Mouse (Mus musculus): ENCODE data around the gene Tmem129. TPM values are rescaled to one million over a fixed set of nuclear protein-coding genes. Genes with fewer than 3 reads are reported as not detected.
A peak's percentile ranks its signal among the peaks of the same experiment; 100 is the strongest.

Gene Tmem129
- polyA plus RNA-seq, 1 experiment = 47.4 TPM

DNA sequence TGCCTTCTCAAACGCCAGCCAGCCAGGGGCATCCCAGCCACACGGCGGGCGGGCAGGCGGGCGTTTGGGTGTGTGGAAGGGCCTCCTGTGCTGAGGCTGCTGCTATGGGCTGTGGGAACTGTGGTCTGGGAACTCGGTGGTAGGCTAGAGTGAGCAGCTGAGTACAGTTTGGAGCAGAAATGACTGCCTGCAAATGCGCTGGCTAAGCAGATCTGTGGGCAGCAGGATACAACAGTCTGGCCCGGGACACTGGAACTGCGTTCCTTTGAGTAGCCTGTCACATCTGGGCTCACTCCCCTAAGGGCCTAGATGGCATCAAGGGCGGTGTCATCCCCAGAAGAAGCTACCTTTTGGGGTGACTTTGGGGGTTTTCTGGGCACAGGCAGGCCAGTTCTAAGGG is 43.6 kb upstream of the Tmem129 start:
- no peak overlapping the region for H3K4me3 ChIP-seq (ENCODE audit: insufficient read depth, low read depth, low read length)
- peaks cover 10% of the 10 kb centered on the region; the same call in 1 of the 2 replicates for H3K4me1 ChIP-seq (ENCODE audit: control insufficient read depth, insufficient read depth, low read length)
- peak; percentile 43 for DNase-seq
- no peaks in the 10 kb centered on the region for H3K27me3 ChIP-seq (replicated peaks; ENCODE audit: control insufficient read depth, insufficient read depth, low read length)
- 65% methylated on average over 11 of the region's 11 CpGs for WGBS
- no peaks in the 10 kb centered on the region for H3K36me3 ChIP-seq (ENCODE audit: control insufficient read depth, insufficient read depth, low read length)
- H3K27ac ChIP-seq (ENCODE audit: insufficient read depth, low read depth, low read length) = no peak overlapping the region
- TF ChIP-seq POLR2A (IDR thresholded peaks at IDR 0.05; ENCODE audit: low read depth, low read length) (no peak), CTCF (conservative IDR thresholded peaks at IDR 0.05; ENCODE audit: insufficient read depth, insufficient read length, low read depth, low read length) (no peak)

DNA sequence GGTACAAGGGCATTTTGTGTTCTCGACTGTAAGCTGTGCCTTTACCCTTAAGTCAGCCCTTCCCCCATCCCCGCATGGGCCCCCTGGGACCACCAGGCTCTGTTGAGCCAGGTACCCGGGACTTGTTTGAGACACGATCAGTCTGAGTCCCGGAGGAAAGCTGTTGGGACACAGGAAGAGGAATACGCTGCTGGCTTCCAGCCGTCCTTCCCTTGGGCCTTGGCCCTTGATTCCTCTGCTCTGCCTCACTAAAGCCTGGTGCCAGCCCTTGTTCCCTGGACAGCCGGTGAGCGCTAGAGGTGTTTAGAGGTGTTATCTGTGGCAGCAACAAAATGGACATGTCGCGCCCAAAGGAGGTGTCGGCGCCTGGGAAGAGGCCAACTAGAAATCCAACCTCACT is 41.8 kb upstream of the Tmem129 start:
- no peak for DNase-seq
- H3K4me1 ChIP-seq (ENCODE audit: control insufficient read depth, insufficient read depth, low read length) = 0 out of 2 replicates have a peak, but pooled peaks cover 4% of the 10 kb centered on the region
- H3K27ac ChIP-seq (ENCODE audit: insufficient read depth, low read depth, low read length) = no peak overlapping the region
- H3K36me3 ChIP-seq (ENCODE audit: control insufficient read depth, insufficient read depth, low read length) = no peaks in the 10 kb centered on the region
- no peak overlapping the region for H3K4me3 ChIP-seq (ENCODE audit: insufficient read depth, low read depth, low read length)
- no peaks in the 10 kb centered on the region; the same call in 1 of the 2 replicates for H3K27me3 ChIP-seq (replicated peaks; ENCODE audit: control insufficient read depth, insufficient read depth, low read length)
- 65% methylated on average over 13 of the region's 13 CpGs for WGBS
- TF ChIP-seq POLR2A (IDR thresholded peaks at IDR 0.05; ENCODE audit: low read depth, low read length) (no peak), CTCF (conservative IDR thresholded peaks at IDR 0.05; ENCODE audit: insufficient read depth, insufficient read length, low read depth, low read length) (no peak)

DNA sequence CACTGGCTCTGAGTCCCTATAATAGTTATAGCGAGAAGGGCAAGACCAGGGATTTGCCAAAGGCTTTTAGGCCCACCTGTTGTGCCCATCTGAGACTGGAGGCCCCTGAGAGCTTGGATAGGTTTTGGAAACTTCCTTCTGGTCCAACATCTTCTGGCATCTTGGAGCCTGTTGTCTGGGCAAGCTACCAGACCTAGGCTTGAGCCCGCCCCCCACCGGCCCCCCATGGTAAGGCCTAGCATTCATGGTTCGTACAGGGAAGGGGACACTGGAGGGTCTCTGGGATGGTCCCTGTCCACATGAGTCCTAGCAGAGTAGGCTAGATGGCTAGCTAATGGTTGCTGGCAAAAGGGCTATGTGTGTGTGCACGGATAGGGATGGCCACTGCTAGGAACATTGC is 40.5 kb upstream of the Tmem129 start:
- no peak overlapping the region for H3K27ac ChIP-seq (ENCODE audit: insufficient read depth, low read depth, low read length)
- H3K36me3 ChIP-seq (ENCODE audit: control insufficient read depth, insufficient read depth, low read length) = no peaks in the 10 kb centered on the region
- no peaks in the 10 kb centered on the region; the same call in 1 of the 2 replicates for H3K27me3 ChIP-seq (replicated peaks; ENCODE audit: control insufficient read depth, insufficient read depth, low read length)
- TF ChIP-seq POLR2A (IDR thresholded peaks at IDR 0.05; ENCODE audit: low read depth, low read length) = no peak
- no peak for DNase-seq
- no peak overlapping the region for H3K4me3 ChIP-seq (ENCODE audit: insufficient read depth, low read depth, low read length)
- 0 out of 2 replicates have a peak, but pooled peaks cover 4% of the 10 kb centered on the region for H3K4me1 ChIP-seq (ENCODE audit: control insufficient read depth, insufficient read depth, low read length)
- WGBS = 94% methylated on average over 5 of the region's 5 CpGs

DNA sequence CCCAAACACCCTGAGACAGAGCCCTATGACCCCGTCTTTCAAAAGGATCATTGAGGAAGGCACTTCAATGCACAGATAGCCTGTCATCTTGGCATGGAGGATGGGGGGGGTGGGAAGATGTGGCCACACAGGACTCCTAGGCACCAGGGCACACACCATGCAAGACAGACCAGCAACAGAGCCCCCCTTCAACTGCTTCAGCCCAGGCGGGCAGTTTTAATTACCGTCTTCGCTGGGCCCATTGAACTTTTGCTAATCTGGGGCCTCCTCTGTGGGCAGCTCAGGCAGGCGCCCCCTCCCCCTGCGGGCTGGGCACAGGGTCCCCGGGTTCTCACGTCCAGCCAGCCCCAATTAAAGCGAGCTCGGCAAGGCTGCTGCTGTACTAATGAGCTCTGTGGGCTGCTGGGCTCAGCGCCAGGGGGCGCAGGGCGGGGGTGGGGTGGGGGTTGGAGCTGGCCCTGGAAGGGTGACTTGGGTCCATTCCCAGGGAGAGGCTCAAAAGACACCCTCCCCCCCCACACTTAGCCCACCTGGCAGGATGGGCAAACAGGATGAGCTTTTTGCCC is 39.8 kb upstream of the Tmem129 start:
- no peak for TF ChIP-seq CTCF (conservative IDR thresholded peaks at IDR 0.05; ENCODE audit: insufficient read depth, insufficient read length, low read depth, low read length)
- no peak for TF ChIP-seq POLR2A (IDR thresholded peaks at IDR 0.05; ENCODE audit: low read depth, low read length)
- H3K4me1 ChIP-seq (ENCODE audit: control insufficient read depth, insufficient read depth, low read length) = 0 out of 2 replicates have a peak, but pooled peaks cover 4% of the 10 kb centered on the region

DNA sequence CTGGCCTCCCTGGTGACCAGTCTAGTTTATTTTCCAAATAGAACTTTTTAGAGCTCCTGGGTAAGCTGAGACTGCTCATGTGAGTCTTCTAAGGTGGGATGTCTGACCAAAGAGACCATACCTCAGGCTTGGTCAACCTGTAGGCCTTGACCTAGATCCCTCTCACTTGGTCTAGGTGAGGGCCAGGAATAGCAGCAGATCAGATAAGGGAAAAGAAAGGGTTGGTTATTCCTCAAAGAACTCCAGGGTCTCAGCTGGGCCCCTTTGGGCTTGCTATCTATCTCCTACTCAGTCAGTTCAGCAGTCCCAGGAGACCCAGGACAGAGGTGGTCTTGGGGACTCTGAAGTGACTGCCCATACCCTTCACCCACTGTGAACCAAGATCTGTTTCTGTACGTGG is 39.3 kb upstream of the Tmem129 start:
- H3K36me3 ChIP-seq (ENCODE audit: control insufficient read depth, insufficient read depth, low read length) = no peaks in the 10 kb centered on the region
- TF ChIP-seq CTCF (conservative IDR thresholded peaks at IDR 0.05; ENCODE audit: insufficient read depth, insufficient read length, low read depth, low read length) = no peak
- TF ChIP-seq POLR2A (IDR thresholded peaks at IDR 0.05; ENCODE audit: low read depth, low read length) = no peak
- no peak for DNase-seq
- no peaks in the 10 kb centered on the region; the same call in 1 of the 2 replicates for H3K27me3 ChIP-seq (replicated peaks; ENCODE audit: control insufficient read depth, insufficient read depth, low read length)
- H3K4me3 ChIP-seq (ENCODE audit: insufficient read depth, low read depth, low read length) = no peak overlapping the region
- H3K4me1 ChIP-seq (ENCODE audit: control insufficient read depth, insufficient read depth, low read length) = 0 out of 2 replicates have a peak, but pooled peaks cover 3% of the 10 kb centered on the region
- H3K27ac ChIP-seq (ENCODE audit: insufficient read depth, low read depth, low read length) = no peak overlapping the region
- WGBS = 97% methylated on average over 1 of the region's 1 CpGs

More for the DNA sequence above, 39.8 kb upstream of the Tmem129 start:
- no peak for DNase-seq
- H3K27ac ChIP-seq (ENCODE audit: insufficient read depth, low read depth, low read length) = no peak overlapping the region
- 50% methylated on average over 13 of the region's 13 CpGs for WGBS
- H3K36me3 ChIP-seq (ENCODE audit: control insufficient read depth, insufficient read depth, low read length) = no peaks in the 10 kb centered on the region
- no peaks in the 10 kb centered on the region; the same call in 1 of the 2 replicates for H3K27me3 ChIP-seq (replicated peaks; ENCODE audit: control insufficient read depth, insufficient read depth, low read length)
- H3K4me3 ChIP-seq (ENCODE audit: insufficient read depth, low read depth, low read length) = no peak overlapping the region

DNA sequence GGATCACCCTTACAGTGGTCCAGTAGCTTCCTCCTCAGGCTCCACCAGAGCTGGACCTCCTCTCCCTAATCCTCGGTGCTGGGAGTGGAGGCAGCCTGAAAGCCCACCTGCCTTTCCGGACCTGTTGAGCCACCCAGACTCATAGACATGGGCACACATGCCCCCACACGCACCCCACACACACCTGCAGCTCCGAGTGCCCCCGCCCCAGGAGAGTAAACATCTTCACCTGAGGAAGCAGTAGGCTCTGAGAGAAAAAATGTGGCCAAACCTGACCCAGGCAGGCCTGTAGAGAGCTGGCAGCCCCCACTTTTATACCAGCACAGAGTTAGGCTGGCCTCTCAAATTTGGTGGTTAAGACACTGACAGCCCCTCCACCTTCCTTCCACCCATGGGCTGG is 38.2 kb upstream of the Tmem129 start:
- DNase-seq = no peak
- H3K27ac ChIP-seq (ENCODE audit: insufficient read depth, low read depth, low read length) = no peak overlapping the region
- H3K4me1 ChIP-seq (ENCODE audit: control insufficient read depth, insufficient read depth, low read length) = no peaks in the 10 kb centered on the region
- no peaks in the 10 kb centered on the region; the same call in 1 of the 2 replicates for H3K27me3 ChIP-seq (replicated peaks; ENCODE audit: control insufficient read depth, insufficient read depth, low read length)
- WGBS = 89% methylated on average over 5 of the region's 5 CpGs
- no peak for TF ChIP-seq POLR2A (IDR thresholded peaks at IDR 0.05; ENCODE audit: low read depth, low read length)
- no peak for TF ChIP-seq CTCF (conservative IDR thresholded peaks at IDR 0.05; ENCODE audit: insufficient read depth, insufficient read length, low read depth, low read length)
- no peaks in the 10 kb centered on the region for H3K36me3 ChIP-seq (ENCODE audit: control insufficient read depth, insufficient read depth, low read length)
- no peak overlapping the region for H3K4me3 ChIP-seq (ENCODE audit: insufficient read depth, low read depth, low read length)

DNA sequence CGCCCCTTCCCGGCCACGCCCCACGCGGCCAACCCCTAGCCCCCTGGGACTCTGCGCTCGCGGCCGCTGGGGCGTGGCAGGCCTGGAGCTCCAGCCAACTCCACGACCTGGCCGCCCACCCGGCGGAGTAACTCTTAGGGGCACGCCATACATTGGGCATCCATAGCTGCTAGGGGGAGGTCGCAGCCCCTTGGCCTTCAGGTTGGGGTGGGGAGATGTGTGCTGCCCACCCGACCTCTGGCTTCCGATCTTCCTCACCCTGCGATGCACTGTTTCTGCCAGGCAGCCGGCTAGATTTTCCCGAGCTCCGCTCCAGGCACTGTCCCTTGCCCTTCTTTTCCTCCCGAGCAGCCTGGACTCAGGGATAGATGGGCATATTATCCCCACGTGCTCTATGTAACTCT is 37.5 kb upstream of the Tmem129 start:
- WGBS = 17% methylated on average over 23 of the region's 24 CpGs
- TF ChIP-seq CTCF (conservative IDR thresholded peaks at IDR 0.05; ENCODE audit: insufficient read depth, insufficient read length, low read depth, low read length) (no peak), POLR2A (IDR thresholded peaks at IDR 0.05; ENCODE audit: low read depth, low read length) (no peak)
- Histone ChIP-seq H3K27ac (ENCODE audit: insufficient read depth, low read depth, low read length) (no peak overlapping the region), H3K4me1 (ENCODE audit: control insufficient read depth, insufficient read depth, low read length) (no peaks in the 10 kb centered on the region), H3K27me3 (replicated peaks; ENCODE audit: control insufficient read depth, insufficient read depth, low read length) (no peaks in the 10 kb centered on the region; the same call in 1 of the 2 replicates), H3K36me3 (ENCODE audit: control insufficient read depth, insufficient read depth, low read length) (no peaks in the 10 kb centered on the region), H3K4me3 (ENCODE audit: insufficient read depth, low read depth, low read length) (peak overlapping the region; percentile 45; the same call in 1 of the 2 replicates)
- no peak for DNase-seq
